In genomic region chr10:79778006-79778405, GRCm38 (mm10) we compare ENCODE assay signal across 8 mouse cellular contexts. TPM values are rescaled to one million over a fixed set of nuclear protein-coding genes. Genes with fewer than 3 reads are reported as not detected.
DNase-seq lines count a peak whose midpoint lies in the region; ATAC-seq and TF ChIP-seq lines count a peak whose summit lies in the region.

No protein-coding gene starts in this region.

- peaks cover 26% of the 10 kb centered on the region for H3K4me1 ChIP-seq in liver, postnatal 0 days (ENCODE audit: insufficient read depth)
- peaks cover 34% of the 10 kb centered on the region for H3K4me1 ChIP-seq in liver, embryonic 12.5 days
- peaks cover 24% of the 10 kb centered on the region for H3K4me1 ChIP-seq in embryonic facial prominence, embryonic 12.5 days
- peaks cover 17% of the 10 kb centered on the region; the same call in 1 of the 2 replicates for H3K4me1 ChIP-seq in lung, postnatal 0 days (ENCODE audit: insufficient read depth, low read depth, low read length)

- H3K36me3 ChIP-seq in liver, postnatal 0 days (replicated peaks; ENCODE audit: insufficient read depth, low read length): no peaks in the 10 kb centered on the region
- no peaks in the 10 kb centered on the region for H3K36me3 ChIP-seq in liver, embryonic 12.5 days
- H3K36me3 ChIP-seq in embryonic facial prominence, embryonic 12.5 days: no peaks in the 10 kb centered on the region
- no peaks in the 10 kb centered on the region; the same call in 1 of the 2 replicates for H3K36me3 ChIP-seq in lung, postnatal 0 days (ENCODE audit: insufficient read depth, low read length)

- H3K4me2 ChIP-seq in liver, postnatal 0 days (ENCODE audit: low read depth, low read length): peak overlapping the region; percentile 73
- no peak overlapping the region; the same call in 1 of the 2 replicates for H3K4me2 ChIP-seq in liver, embryonic 12.5 days
- H3K4me2 ChIP-seq in embryonic facial prominence, embryonic 12.5 days (replicated peaks): peak overlapping the region; percentile 70
- peak overlapping the region; percentile 58 for H3K4me2 ChIP-seq in lung, postnatal 0 days (replicated peaks; ENCODE audit: low read depth, low read length)

- TF ChIP-seq CTCF in liver, postnatal 0 days (IDR thresholded peaks at IDR 0.05; ENCODE audit: low read depth): no peak
- TF ChIP-seq CTCF in lung, postnatal 0 days (IDR thresholded peaks at IDR 0.05): no peak

- ATAC-seq in liver, postnatal 0 days: no peak
- no peak for ATAC-seq in liver, embryonic 12.5 days
- ATAC-seq in embryonic facial prominence, embryonic 12.5 days (ENCODE audit: insufficient number of reproducible peaks, insufficient read depth, low FRiP score, low TSS enrichment): no peak
- peak; percentile 20 for ATAC-seq in lung, postnatal 0 days

- intact Hi-C loops in heart, postnatal 25 days (cut with DNase I): no loop called here

- no peak for TF ChIP-seq EP300 in liver, postnatal 0 days (IDR thresholded peaks at IDR 0.05; ENCODE audit: low read depth)
- TF ChIP-seq EP300 in lung, postnatal 0 days (IDR thresholded peaks at IDR 0.05): 0 out of 2 replicates have a peak, but pooled peaks have one; percentile 29

- no peaks in the 10 kb centered on the region for H3K9me3 ChIP-seq in liver, postnatal 0 days (ENCODE audit: low read length)
- H3K9me3 ChIP-seq in liver, embryonic 12.5 days (replicated peaks): peaks cover 5% of the 10 kb centered on the region
- H3K9me3 ChIP-seq in embryonic facial prominence, embryonic 12.5 days: no peaks in the 10 kb centered on the region
- no peaks in the 10 kb centered on the region for H3K9me3 ChIP-seq in lung, postnatal 0 days (ENCODE audit: low read length)

- no peak for DNase-seq in liver, postnatal 0 days
- DNase-seq in heart, postnatal 25 days (ENCODE audit: low spot score): peak; percentile 47
- peak; percentile 72 for DNase-seq in lung, postnatal 0 days (ENCODE audit: low spot score)
- no peak for DNase-seq in thymus, adult 18-20 months
- no peak for DNase-seq in layer of hippocampus, postnatal 14 days (ENCODE audit: low spot score in 2 of 2)
- no peak for DNase-seq in spleen, adult 18-20 months

- H3K27me3 ChIP-seq in liver, postnatal 0 days (ENCODE audit: insufficient read depth, low read length): peaks cover 37% of the 10 kb centered on the region
- peaks cover 66% of the 10 kb centered on the region for H3K27me3 ChIP-seq in liver, embryonic 12.5 days (replicated peaks)
- peaks cover 39% of the 10 kb centered on the region for H3K27me3 ChIP-seq in embryonic facial prominence, embryonic 12.5 days
- no peaks in the 10 kb centered on the region for H3K27me3 ChIP-seq in lung, postnatal 0 days (replicated peaks; ENCODE audit: insufficient read depth, low read length)

- no peak overlapping the region for H3K9ac ChIP-seq in liver, postnatal 0 days (replicated peaks)
- H3K9ac ChIP-seq in liver, embryonic 12.5 days: no peak overlapping the region
- peak overlapping the region; percentile 11; the same call in 1 of the 2 replicates for H3K9ac ChIP-seq in embryonic facial prominence, embryonic 12.5 days
- no peak overlapping the region for H3K9ac ChIP-seq in lung, postnatal 0 days (replicated peaks; ENCODE audit: low read depth)

- WGBS in liver, postnatal 0 days (ENCODE audit: insufficient replicate concordance): 27% methylated on average over 15 of the region's 15 CpGs
- WGBS in liver, embryonic 12.5 days (ENCODE audit: insufficient replicate concordance): 32% methylated on average over 15 of the region's 15 CpGs
- WGBS in embryonic facial prominence, embryonic 12.5 days: 9% methylated on average over 15 of the region's 15 CpGs
- WGBS in lung, postnatal 0 days: 2% methylated on average over 15 of the region's 15 CpGs

- H3K27ac ChIP-seq in liver, postnatal 0 days (ENCODE audit: low read depth): no peak overlapping the region
- H3K27ac ChIP-seq in liver, embryonic 12.5 days: no peak overlapping the region
- H3K27ac ChIP-seq in embryonic facial prominence, embryonic 12.5 days: no peak overlapping the region
- peak overlapping the region; percentile 60 for H3K27ac ChIP-seq in lung, postnatal 0 days (ENCODE audit: low read length)

- no peak overlapping the region for H3K4me3 ChIP-seq in liver, postnatal 0 days (ENCODE audit: low read depth, low read length)
- no peak overlapping the region for H3K4me3 ChIP-seq in liver, embryonic 12.5 days
- H3K4me3 ChIP-seq in embryonic facial prominence, embryonic 12.5 days: 0 out of 2 replicates have a peak overlapping the region, but pooled peaks have one; percentile 10
- peak overlapping the region; percentile 40; the same call in 1 of the 2 replicates for H3K4me3 ChIP-seq in lung, postnatal 0 days (ENCODE audit: low read depth, low read length)

RNA-seq across cellular contexts. Expression of gene Fstl3, which starts 0.9 kb away (rescaled TPM):
- polyA plus RNA-seq in liver, postnatal 0 days (2015; fragmentation: Nextera tagmentation; extraction: Ambion mirVana): 0.36 and 0.63 TPM in 2 replicates
- polyA plus RNA-seq in liver, embryonic 12.5 days (2016; fragmentation: Nextera tagmentation; extraction: Ambion mirVana): 0.80 and 0.98 TPM in 2 replicates
- polyA plus RNA-seq in embryonic facial prominence, embryonic 12.5 days (2016; fragmentation: Nextera tagmentation; extraction: Ambion mirVana): 3.5 and 3.7 TPM in 2 replicates
- 1 to 10 TPM; 2.9 to 4.2 TPM for total RNA-seq in heart, postnatal 25 days (2021)
- 38.6 and 39.9 TPM in 2 replicates for polyA plus RNA-seq in lung, postnatal 0 days (2015; fragmentation: Nextera tagmentation; extraction: Ambion mirVana)
- 1 to 10 TPM; 1.2 to 2.4 TPM for total RNA-seq in layer of hippocampus, postnatal 14 days (2021)

RNA-seq across cellular contexts. Expression of gene Rnf126, which starts 11.3 kb away (rescaled TPM):
- polyA plus RNA-seq in liver, postnatal 0 days (2015; fragmentation: Nextera tagmentation; extraction: Ambion mirVana): 28.2 and 34.1 TPM in 2 replicates
- polyA plus RNA-seq in liver, embryonic 12.5 days (2016; fragmentation: Nextera tagmentation; extraction: Ambion mirVana): 79.6 and 80.4 TPM in 2 replicates
- polyA plus RNA-seq in embryonic facial prominence, embryonic 12.5 days (2016; fragmentation: Nextera tagmentation; extraction: Ambion mirVana): 109 and 111 TPM in 2 replicates
- total RNA-seq in heart, postnatal 25 days (2021): 10 to 100 TPM; 21.2 to 22.8 TPM
- polyA plus RNA-seq in lung, postnatal 0 days (2015; fragmentation: Nextera tagmentation; extraction: Ambion mirVana): 40.5 and 45.9 TPM in 2 replicates
- 10 to 100 TPM; 86.1 to 90.5 TPM for total RNA-seq in layer of hippocampus, postnatal 14 days (2021)

RNA-seq across cellular contexts. Expression of gene Prss57, which starts 12.8 kb away (rescaled TPM):
- 5.0 and 7.2 TPM in 2 replicates for polyA plus RNA-seq in liver, postnatal 0 days (2015; fragmentation: Nextera tagmentation; extraction: Ambion mirVana)
- polyA plus RNA-seq in liver, embryonic 12.5 days (2016; fragmentation: Nextera tagmentation; extraction: Ambion mirVana): 1.4 and 2.2 TPM in 2 replicates
- 0.06 TPM in 1 of 2 replicates, not detected in the other for polyA plus RNA-seq in embryonic facial prominence, embryonic 12.5 days (2016; fragmentation: Nextera tagmentation; extraction: Ambion mirVana)
- not detected for total RNA-seq in heart, postnatal 25 days (2021)
- 0.11 and 0.31 TPM in 2 replicates for polyA plus RNA-seq in lung, postnatal 0 days (2015; fragmentation: Nextera tagmentation; extraction: Ambion mirVana)
- total RNA-seq in layer of hippocampus, postnatal 14 days (2021): under 1 TPM in 1 of 2 experiments, not detected in 1; 0.16 TPM

RNA-seq across cellular contexts. Expression of gene Palm, which starts 15.4 kb away (rescaled TPM):
- 7.9 and 9.2 TPM in 2 replicates for polyA plus RNA-seq in liver, postnatal 0 days (2015; fragmentation: Nextera tagmentation; extraction: Ambion mirVana)
- 12.4 and 13.2 TPM in 2 replicates for polyA plus RNA-seq in liver, embryonic 12.5 days (2016; fragmentation: Nextera tagmentation; extraction: Ambion mirVana)
- polyA plus RNA-seq in embryonic facial prominence, embryonic 12.5 days (2016; fragmentation: Nextera tagmentation; extraction: Ambion mirVana): 132 and 142 TPM in 2 replicates
- total RNA-seq in heart, postnatal 25 days (2021): 10 to 100 TPM; 70.3 to 77.3 TPM
- polyA plus RNA-seq in lung, postnatal 0 days (2015; fragmentation: Nextera tagmentation; extraction: Ambion mirVana): 29.6 and 30.8 TPM in 2 replicates
- 100 to 1,000 TPM; 356 to 379 TPM for total RNA-seq in layer of hippocampus, postnatal 14 days (2021)

RNA-seq across cellular contexts. Expression of gene Fgf22, which starts 23.1 kb away (rescaled TPM):
- not detected in 2 replicates for polyA plus RNA-seq in liver, postnatal 0 days (2015; fragmentation: Nextera tagmentation; extraction: Ambion mirVana)
- polyA plus RNA-seq in liver, embryonic 12.5 days (2016; fragmentation: Nextera tagmentation; extraction: Ambion mirVana): 0.11 and 0.13 TPM in 2 replicates
- 0.33 and 0.65 TPM in 2 replicates for polyA plus RNA-seq in embryonic facial prominence, embryonic 12.5 days (2016; fragmentation: Nextera tagmentation; extraction: Ambion mirVana)
- not detected for total RNA-seq in heart, postnatal 25 days (2021)
- 0.18 TPM in 1 of 2 replicates, not detected in the other for polyA plus RNA-seq in lung, postnatal 0 days (2015; fragmentation: Nextera tagmentation; extraction: Ambion mirVana)
- total RNA-seq in layer of hippocampus, postnatal 14 days (2021): 1 to 10 TPM in 1 of 2 experiments, under 1 TPM in 1; 0.88 to 1.7 TPM

Comparison
In these comparisons a context has a peak if more than half of its experiments do, and no peak if none do; other contexts are left out.
1. DNase-seq: peak in heart, postnatal 25 days (single experiment) and lung, postnatal 0 days (single experiment); none in liver, postnatal 0 days (single experiment), thymus, adult 18-20 months (0 of 2), layer of hippocampus, postnatal 14 days (0 of 2) and spleen, adult 18-20 months (0 of 2).
2. H3K4me3 ChIP-seq: peak in embryonic facial prominence, embryonic 12.5 days (single experiment) and lung, postnatal 0 days (single experiment); none in liver, postnatal 0 days (single experiment) and liver, embryonic 12.5 days (single experiment).